Mouse (Mus musculus) spleen, adult 2 months (tissue): ENCODE data around the gene 2810004N23Rik. TPM values are rescaled to one million over a fixed set of nuclear protein-coding genes. Genes with fewer than 3 reads are reported as not detected.

ENCODE experiments used
- DNase-seq, 2 experiments: peaks; one replicate each; pipeline versions ENCODE4 v3.0.0 to v3.0.0-alpha.2; 2012 to 2021; ENCODE audit warnings: low spot score in 2 of 2, low read depth in 1 of 2
- H3K27ac ChIP-seq: fragments of 200-500 bp; 2 replicates; pipeline ENCODE4 v1.5.1; 2012; ENCODE audit warnings: low read length, inconsistent platforms; ENCODE audit not compliant: insufficient read depth
- H3K27me3 ChIP-seq: fragments of 200-500 bp; 2 replicates; pipeline ENCODE4 v1.6.1; 2012; ENCODE audit warnings: mild to moderate bottlenecking, moderate library complexity, low read length, inconsistent platforms; ENCODE audit not compliant: control insufficient read depth, insufficient read depth
- H3K36me3 ChIP-seq: fragments of 200-500 bp; 2 replicates; pipeline ENCODE4 v1.6.1; 2012; ENCODE audit warnings: mild to moderate bottlenecking, low read length, inconsistent platforms; ENCODE audit not compliant: control insufficient read depth, insufficient read depth
- H3K4me1 ChIP-seq: fragments of 200-500 bp; 2 replicates; pipeline ENCODE4 v1.6.1; 2011; ENCODE audit warnings: inconsistent platforms; ENCODE audit not compliant: control insufficient read depth, insufficient read depth, insufficient read length
- H3K4me3 ChIP-seq: fragments of 200-500 bp; 2 replicates; pipeline ENCODE4 v1.5.1; 2011; ENCODE audit warnings: mild to moderate bottlenecking, inconsistent platforms; ENCODE audit not compliant: insufficient read depth, insufficient read length; ENCODE audit errors: extremely low read depth
- CTCF ChIP-seq: fragments of 200-500 bp; IDR thresholded peaks from 2 replicates; pipeline ENCODE4 v1.5.1; 2011; ENCODE audit warnings: mild to moderate bottlenecking, inconsistent platforms; ENCODE audit not compliant: insufficient read depth, insufficient read length, insufficient replicate concordance; ENCODE audit errors: extremely low read depth
- POLR2A ChIP-seq: fragments of 200-500 bp; IDR thresholded peaks from 2 replicates; pipeline ENCODE4 v1.6.1; 2011; ENCODE audit warnings: low read depth, low read length, inconsistent platforms
- WGBS: fragments of 180-500 bp; shearing (Covaris S2); methylation state at CpG from one replicate; pipeline ENCODE4 v1.1.7; 2018; 5-methylcytosine and 5-hydroxymethylcytosine counted together
- polyA plus RNA-seq: library from polyadenylated mRNA; depleted of rRNA; stranded (reverse); fragments of >200 nt; gene quantifications from 2 replicates; pipeline ENCODE4 v1.2.3, GENCODE M21; 2012

Gene 2810004N23Rik
- polyA plus RNA-seq, 1 experiment = 8.2 TPM

DNA sequence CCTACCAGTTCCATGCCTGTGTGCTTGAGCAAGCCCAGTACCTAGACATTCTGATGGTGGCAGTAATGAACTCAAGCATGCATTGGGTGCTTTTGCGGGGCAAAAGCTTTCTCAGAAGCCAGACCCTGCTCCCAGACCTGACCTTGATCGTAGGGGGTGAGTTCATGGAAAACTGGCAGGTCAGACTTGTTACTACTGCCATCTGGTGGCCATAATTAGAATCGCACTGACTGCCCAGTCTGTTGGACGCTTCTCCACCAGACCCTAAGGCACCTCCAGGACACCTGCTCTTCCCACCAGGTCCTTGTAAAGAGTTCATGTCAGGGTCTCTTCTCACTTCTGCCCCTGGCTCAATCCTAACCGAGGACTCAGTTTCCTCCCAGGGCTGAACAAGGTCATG, 35.5 kb downstream of the 2810004N23Rik start:
- Histone ChIP-seq H3K4me3 (no peak overlapping the region), H3K4me1 (no peaks in the 10 kb centered on the region; the same call in 1 of the 2 replicates), H3K36me3 (no peaks in the 10 kb centered on the region), H3K27ac (no peak overlapping the region), H3K27me3 (no peaks in the 10 kb centered on the region)
- DNase-seq = peak; percentile 11 to 30
- 5% methylated on average over 5 of the region's 5 CpGs for WGBS
- TF ChIP-seq POLR2A (no peak), CTCF (peak; percentile 53; the same call in 1 of the 2 replicates)

- Histone ChIP-seq H3K4me1 (no peaks in the 10 kb centered on the region; the same call in 1 of the 2 replicates), H3K27me3 (no peaks in the 10 kb centered on the region), H3K36me3 (no peaks in the 10 kb centered on the region), H3K4me3 (no peak overlapping the region), H3K27ac (no peak overlapping the region)
- no peak for TF ChIP-seq CTCF
- TF ChIP-seq POLR2A = no peak
- 32% methylated on average over 7 of the region's 7 CpGs for WGBS
- DNase-seq = no peak
Measured at GRCm38 (mm10) chr8:124826658-124827057, 36.3 kb downstream of the 2810004N23Rik start.

DNA sequence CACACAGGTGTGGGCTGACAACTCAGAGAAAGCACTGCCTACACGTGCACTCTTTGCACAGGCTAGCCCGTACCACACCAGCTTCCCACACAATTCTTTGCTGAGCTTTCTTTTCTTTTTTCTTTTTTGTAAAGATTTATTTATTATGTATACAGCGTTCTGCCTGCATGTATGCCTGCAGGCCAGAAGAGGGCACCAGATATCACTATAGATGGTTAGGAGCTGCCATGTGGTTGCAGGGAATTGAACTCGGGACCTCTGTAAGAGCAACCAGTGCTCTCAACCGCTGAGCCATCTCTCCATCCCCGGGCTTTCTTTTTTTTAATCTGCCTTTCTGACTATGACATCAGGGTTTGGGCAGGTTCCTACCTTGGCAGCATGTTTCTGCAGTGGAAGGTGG, 39.4 kb downstream of the 2810004N23Rik start:
- DNase-seq = no peak
- H3K4me3 ChIP-seq = no peak overlapping the region
- H3K36me3 ChIP-seq = no peaks in the 10 kb centered on the region
- TF ChIP-seq CTCF (no peak), POLR2A (no peak)
- no peak overlapping the region for H3K27ac ChIP-seq
- no peaks in the 10 kb centered on the region; the same call in 1 of the 2 replicates for H3K4me1 ChIP-seq
- no peaks in the 10 kb centered on the region for H3K27me3 ChIP-seq
- WGBS = 81% methylated on average over 6 of the region's 6 CpGs

DNA sequence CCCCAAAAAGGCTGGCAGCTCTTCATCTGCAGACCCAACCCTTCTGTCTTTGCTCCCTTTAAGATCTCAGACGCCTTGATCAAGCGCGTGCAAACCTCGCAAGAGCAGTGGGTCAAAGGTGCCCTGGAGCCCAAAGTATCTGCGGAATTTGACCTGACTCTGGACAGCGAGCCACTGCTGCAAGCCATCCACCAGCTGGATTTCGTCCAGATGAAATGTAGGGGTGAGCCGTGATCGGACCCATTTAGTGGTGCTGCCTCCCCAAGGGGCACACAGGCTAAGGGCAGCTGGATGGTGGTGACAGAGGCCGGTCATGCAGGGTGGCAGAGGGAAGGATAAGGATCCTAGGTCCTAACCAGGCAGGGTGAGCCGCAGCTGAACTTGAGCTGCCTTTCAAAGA, 42.8 kb downstream of the 2810004N23Rik start:
- Histone ChIP-seq H3K36me3 (no peaks in the 10 kb centered on the region), H3K4me1 (no peaks in the 10 kb centered on the region), H3K27me3 (no peaks in the 10 kb centered on the region), H3K27ac (no peak overlapping the region), H3K4me3 (no peak overlapping the region)
- TF ChIP-seq CTCF (no peak), POLR2A (no peak)
- WGBS = 78% methylated on average over 11 of the region's 11 CpGs
- DNase-seq = no peak

- no peak for TF ChIP-seq POLR2A
- no peak overlapping the region for H3K27ac ChIP-seq
- no peaks in the 10 kb centered on the region for H3K27me3 ChIP-seq
- WGBS = 66% methylated on average over 6 of the region's 6 CpGs
- no peak for DNase-seq
- H3K4me3 ChIP-seq = no peak overlapping the region
- no peaks in the 10 kb centered on the region for H3K36me3 ChIP-seq
- H3K4me1 ChIP-seq = no peaks in the 10 kb centered on the region
Measured at GRCm38 (mm10) chr8:124819612-124820115, 43.3 kb downstream of the 2810004N23Rik start.

DNA sequence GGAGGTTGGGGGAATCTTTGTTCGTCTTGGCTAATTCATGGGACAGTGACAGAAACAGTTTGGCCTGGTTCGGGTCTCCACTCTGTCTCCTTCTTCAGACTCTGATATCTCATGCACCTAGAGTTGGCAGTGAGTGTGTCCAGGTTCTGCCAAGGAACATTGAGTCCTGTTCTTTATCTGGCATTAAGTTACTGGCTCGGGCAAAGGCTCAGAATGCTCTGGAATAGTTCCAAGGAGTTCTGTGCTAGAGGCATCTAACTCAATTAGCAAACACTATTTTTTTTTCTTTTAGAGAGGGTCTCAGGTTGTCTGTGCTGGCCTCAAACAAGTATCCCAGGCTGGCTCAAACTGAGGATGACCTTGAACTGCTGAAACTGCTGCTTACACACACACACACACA, 45.6 kb downstream of the 2810004N23Rik start:
- DNase-seq = no peak
- Histone ChIP-seq H3K36me3 (no peaks in the 10 kb centered on the region), H3K27ac (no peak overlapping the region), H3K4me1 (no peaks in the 10 kb centered on the region), H3K4me3 (no peak overlapping the region), H3K27me3 (no peaks in the 10 kb centered on the region)
- TF ChIP-seq POLR2A = no peak
- no peak for TF ChIP-seq CTCF
- 91% methylated on average over 3 of the region's 3 CpGs for WGBS

DNA sequence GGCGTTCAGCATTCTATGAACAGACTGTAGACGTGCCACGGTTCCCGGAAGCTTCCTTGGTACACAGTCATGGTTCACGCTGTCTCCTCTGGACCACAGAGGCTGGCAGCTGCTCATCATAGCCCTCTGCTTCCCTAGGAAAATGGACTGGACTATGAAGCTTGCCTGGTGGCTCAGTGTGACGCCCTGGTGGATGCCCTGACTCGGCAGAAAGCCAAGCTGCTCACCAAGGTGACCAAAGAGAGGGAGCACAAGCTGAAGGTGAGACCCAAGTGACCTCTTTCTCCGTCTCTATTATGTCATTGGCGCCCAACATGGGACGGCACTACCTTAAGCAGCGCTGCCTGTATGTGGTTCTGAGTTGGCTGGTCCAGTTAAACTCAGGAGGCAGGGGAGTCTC, 46.1 kb downstream of the 2810004N23Rik start:
- DNase-seq = no peak
- TF ChIP-seq POLR2A (no peak), CTCF (no peak)
- no peak overlapping the region for H3K27ac ChIP-seq
- no peaks in the 10 kb centered on the region for H3K27me3 ChIP-seq
- H3K4me1 ChIP-seq = no peaks in the 10 kb centered on the region
- 89% methylated on average over 11 of the region's 11 CpGs for WGBS
- no peak overlapping the region for H3K4me3 ChIP-seq
- H3K36me3 ChIP-seq = no peaks in the 10 kb centered on the region
